Mouse (Mus musculus) 3134 (cell line): ENCODE measurements around the gene Lrrc61.

Source experiments
- DNase-seq: peaks from one replicate; pipeline ENCODE4 v3.0.0-alpha.2; 2011; ENCODE audit warnings: low spot score; ENCODE audit not compliant: insufficient read length; ENCODE audit errors: extremely low read depth

Gene Lrrc61

GRCm38 (mm10) chr6:48546858-48547257, 7.7 kb upstream of the Lrrc61 start:
- no peak for DNase-seq

- DNase-seq = no peak
These were observed 6.3 kb upstream of the Lrrc61 start for GRCm38 (mm10) chr6:48548314-48548713.

DNA sequence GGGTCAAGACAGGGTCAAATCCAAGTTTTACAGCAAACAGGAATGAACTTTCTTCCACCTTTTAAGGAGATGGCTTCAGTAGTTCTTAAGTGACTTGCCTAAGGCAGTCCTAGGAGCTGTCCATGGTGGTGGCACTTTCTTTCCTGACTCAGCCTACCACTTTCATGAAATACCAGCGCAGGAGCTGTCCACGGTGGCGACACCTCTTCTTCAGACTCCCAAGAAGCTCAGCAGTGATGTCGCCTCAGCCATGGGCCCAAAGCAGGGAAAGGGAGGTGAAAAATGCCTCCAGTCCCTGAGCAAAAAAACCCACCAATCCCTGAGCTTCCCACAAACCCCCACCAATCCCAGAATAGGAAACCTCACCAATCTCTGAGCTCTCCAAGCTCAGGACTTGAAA, 1.7 kb upstream of the Lrrc61 start:
- DNase-seq = no peak

DNA sequence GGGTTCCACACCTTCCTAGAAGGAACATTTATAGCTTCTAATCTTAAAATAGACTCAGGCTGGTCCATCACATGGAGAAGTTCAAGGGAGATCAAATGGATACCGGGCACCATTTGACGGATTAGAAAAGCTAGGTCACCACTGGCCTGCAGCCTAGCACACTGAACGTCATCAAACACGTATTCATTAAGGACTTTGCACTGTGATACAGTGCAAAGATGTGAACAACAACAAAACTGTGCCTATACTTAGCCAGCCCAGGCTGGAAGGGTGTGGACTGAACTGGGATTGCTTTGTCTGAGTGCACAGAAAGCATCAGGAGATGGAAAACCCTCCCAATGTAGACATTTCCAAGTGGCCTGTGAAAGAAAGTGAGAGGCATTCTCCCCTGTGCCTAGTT, 777 bp upstream of the Lrrc61 start:
- DNase-seq = no peak

GRCm38 (mm10) chr6:48555104-48555890, 701 bp downstream of the Lrrc61 start:
- no peak for DNase-seq

DNA sequence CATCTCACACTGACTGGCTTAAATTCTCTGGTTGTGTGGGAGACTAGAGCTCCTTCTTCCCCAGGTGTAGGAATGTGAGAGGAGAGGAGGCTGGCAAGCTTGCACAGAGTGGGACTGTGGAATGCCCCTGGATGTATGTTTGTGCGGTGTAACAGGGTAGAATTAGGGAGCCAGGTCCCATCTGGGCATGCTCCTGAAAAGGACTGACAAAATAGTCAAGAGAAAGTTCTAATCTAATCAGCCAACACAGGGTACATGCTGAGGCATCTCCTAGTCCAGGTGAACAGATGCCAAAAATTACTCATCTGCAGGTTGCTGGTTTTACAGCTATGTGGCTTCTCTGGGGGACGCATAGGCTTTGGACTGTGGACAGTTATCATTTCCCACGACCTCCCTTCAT, 1.4 kb downstream of the Lrrc61 start:
- no peak for DNase-seq

DNA sequence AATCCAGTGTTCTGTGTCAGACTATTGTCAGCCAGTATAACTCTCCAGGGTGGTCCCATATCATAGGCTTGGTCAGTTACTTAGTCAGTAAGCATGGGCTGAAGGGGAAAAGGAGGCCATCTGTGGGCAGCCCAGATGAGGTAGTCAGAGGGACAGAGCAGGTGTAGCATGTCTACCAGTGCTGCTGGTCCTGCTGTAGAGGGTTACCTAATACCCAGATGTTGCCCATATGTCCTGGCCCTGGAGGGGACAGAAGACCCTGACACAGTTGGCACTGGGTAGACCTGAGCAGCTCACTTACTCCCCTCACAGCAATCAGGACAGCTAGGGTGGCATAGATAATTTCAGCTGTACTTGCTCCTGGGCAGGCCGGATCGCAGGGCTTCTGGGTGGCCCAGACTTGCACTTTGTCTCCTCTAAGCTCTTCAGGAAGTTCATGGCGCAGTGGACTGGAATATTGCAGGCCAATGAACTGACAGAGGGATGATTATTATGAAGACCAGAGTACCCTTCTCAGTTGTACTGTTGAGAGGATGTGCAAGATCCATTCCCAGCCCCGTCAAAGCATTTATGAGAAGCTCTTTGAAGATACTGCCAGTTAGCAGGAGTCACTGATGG, 11.2 kb downstream of the Lrrc61 start:
- DNase-seq = no peak

- no peak for DNase-seq
These were observed 11.7 kb downstream of the Lrrc61 start for GRCm38 (mm10) chr6:48566312-48566711.

DNA sequence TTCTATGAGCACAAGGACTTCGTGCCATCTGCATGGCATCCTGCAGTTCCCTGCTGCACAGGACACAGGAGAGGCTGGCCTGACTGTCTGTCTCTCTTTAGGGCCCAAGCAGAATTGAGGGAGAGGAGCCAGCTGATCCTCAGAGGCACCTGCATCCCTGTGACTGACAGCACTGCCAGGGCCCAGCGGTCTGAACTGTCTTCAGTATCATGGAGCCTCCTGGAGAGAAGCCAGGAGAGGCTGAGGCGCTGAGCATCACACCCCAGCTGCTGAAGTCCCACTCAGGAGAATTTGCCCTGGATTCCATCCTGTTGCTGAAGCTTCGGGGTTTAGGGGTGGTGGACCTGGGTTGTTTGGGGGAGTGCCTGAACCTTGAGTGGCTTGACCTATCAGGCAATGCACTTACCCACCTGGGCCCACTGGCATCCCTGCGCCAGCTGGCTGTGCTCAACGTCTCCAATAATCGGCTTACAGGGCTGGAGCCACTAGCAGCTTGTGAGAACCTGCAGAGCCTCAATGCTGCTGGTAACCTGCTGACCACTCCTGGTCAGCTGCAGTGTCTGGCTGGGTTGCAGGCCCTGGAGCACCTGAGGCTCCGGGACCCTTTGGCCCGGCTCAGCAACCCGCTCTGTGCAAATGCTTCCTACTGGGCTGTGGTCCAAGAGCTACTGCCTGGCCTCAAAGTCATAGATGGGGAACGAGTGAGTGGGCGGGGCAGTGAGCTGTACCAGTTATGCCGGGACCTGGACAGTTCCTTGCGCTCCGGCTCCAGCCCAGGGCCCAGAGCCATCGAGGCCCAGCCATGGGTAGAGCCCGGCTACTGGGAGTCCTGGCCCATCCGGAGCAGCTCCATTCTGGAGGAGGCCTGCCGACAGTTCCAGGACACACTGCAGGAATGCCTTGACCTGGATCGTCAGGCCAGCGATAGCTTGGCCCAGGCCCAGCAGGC, 13.7 kb downstream of the Lrrc61 start:
- peak; percentile 41 for DNase-seq

DNA sequence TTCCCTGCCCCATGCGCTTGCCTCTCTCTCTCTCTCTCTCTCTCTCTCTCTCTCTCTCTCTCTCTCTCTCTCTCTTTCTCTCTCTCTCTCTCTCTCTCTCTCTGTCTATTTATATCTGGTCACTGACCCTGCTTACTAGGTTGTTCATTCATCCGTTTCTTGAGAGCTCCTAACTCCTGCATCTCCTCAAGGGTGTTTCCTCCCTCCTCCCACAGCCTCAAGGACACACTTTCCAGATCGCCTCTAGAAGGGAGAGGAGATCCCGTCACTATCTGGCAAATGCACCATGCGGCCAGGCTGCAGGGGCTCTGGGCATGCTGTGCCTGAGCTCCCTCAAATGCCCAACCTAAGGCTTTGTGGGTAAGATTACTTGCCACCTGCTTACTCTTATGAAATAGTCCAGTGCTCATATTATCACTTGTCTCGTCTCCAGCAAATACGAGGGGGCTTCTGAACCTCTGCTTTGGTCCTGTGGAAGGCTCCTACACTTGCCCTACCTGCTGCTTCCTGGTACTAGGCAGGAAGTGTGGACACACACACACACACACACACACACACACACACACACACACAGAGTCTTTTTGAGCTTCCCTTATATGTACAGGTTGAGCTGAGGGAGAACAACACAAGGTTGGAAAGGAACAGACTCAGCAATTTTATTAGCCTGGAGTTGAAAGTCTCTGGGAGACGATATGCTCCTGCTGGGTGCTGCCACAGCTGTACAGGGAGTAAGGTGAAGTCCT, 14.6 kb downstream of the Lrrc61 start:
- DNase-seq = no peak

DNA sequence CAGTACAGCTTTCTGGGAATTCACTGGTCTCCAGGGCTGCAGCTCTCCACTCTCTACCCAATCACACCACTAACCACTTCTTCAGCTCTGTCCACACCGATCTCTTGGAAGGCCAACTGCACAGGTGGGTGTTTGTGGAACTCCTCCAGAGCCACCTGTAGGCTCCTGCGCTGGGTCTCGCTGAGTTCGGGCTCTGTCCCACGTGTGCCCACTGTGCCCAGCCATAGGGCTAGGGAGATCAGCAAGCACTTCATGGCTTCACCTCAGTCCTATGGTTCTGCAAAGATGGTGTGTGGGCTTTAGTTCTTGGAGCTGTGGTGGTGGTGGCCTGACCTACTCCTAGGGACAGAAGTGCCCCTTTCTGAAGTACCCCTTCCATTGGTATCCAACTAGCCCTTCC, 17.4 kb downstream of the Lrrc61 start:
- no peak for DNase-seq

- DNase-seq = no peak
These were observed 18.0 kb downstream of the Lrrc61 start, which contains the start of gene Rarres2 for GRCm38 (mm10) chr6:48572572-48573061. TSS of gene Rarres2 (minus strand) at chr6:48572789.

DNA sequence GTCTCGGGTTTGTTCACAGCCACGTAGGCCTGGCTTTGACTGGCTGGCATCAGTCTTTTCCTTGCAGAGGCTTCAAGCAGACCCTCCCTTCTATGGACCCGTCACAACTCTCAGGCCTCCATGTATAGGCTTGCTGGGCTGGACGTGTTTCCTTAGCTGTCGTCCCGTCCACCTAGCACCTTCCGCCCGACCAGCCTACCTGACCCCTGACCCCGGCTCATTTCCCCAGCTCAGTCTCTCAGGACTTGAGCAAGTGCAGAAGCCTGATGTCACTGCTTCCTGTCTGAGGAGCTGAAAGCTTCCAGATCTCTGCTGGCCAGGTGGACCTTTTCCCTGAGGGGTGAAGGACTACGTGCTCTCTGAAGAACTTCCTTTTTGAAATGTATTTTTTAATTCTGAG, 18.7 kb downstream of the Lrrc61 start:
- DNase-seq = no peak

DNA sequence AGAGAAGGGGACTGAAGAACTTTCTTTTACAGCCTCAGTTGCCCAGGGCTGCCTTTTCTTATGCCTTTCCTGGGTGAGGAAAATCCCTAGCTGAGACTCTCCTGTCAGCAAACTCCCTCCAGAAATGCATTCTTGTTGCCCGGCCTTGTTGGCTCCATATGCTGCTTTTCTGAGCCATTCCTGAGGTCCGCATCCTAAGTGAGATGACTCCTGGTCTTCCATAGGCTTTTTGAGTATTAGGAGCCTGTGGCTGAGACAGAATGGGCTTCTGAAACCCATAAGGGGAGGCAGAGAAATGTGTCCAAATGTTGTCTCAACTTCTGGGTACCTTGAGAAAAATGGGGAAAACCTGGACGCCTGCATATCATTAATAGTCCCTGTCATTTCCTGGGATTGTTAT, 19.4 kb downstream of the Lrrc61 start:
- DNase-seq = no peak

DNA sequence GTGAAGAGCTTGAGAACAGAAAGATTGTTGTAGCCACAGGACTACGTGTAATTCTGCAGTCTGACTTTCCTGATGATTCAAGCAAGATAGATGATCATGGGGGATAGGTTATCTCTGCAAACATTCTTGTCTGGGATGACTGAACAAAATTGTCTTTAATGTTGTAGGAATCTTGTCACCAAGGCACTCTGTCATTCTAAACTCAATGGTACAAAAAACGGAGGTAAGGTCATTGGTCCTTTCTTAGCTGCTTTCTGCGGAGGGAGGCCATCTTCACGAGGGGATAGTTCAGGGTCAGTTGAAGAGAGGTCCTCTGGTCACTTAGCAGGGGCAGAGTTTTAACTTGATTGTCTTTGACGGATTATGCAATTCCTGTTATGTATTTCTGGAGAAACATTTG, 24.1 kb downstream of the Lrrc61 start:
- no peak for DNase-seq

GRCm38 (mm10) chr6:48579215-48579648, 24.6 kb downstream of the Lrrc61 start:
- DNase-seq = peak; percentile 77

DNA sequence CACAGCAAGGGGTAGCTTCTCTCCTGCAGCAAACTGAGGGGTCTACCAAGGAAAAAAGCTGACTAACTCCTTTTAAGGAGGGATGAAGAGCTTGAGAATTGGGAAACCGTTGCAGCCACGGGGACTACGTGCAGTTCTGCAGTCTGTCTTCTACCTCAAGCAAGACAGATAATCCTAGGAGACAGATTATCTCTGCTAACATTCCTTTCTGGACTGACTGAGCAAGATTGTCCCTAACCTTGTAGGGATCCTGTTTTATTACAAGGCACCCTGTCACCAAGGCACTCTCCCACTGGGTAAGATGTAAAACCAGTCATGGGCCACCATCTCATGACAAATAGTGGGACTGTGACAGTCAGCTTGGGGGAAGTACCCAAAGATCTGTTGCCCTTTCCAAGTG, 26.7 kb downstream of the Lrrc61 start:
- no peak for DNase-seq

DNA sequence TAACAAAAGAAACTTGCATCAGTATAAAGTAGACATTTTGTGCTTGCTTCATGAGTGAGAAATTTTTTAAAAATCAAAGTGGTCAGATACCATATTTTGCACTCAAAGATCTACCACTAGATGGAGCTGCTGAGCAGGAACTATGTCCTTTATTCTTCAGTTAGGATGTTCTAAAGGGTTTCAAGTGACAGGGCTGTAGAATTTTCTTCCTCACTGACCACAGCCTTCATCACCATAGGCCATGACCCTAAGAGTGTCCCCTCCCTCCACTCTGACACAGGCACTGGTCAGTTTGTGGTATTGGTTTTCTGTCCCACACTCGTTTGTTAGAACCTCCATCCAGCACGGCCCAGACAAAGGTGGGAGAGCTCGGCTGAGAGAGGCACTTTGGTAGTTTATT, 27.4 kb downstream of the Lrrc61 start:
- no peak for DNase-seq

DNA sequence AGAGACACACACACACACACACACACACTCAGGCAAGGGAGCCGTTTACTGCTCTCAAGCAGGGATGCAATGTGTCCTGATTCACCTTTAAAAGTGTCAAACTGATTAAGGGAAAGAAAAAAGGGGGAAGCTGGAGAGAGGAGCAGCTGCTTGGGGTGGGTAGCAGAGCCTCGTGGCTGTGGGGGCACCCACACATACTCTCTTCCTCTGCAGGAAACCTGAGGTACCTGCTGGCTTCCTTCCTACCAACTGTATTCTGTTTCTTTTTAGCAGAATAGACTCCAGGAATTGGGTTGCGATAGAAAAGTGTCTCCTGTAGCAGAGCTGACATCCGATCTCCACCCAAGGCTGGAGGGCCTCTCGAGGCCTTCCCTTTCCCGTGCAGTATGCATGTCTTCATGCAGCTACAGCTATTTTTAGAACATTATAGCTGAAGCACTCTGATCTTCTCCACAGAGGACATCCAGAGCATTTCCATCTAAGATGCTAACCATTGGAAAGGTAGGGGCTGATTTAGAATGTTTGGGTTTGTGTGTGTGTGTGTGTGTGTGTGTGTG, 34.7 kb downstream of the Lrrc61 start, which contains the start of gene Gm45021:
Gm45021 (plus strand) TSS at position 417 of the 557 bp plus-strand sequence.
- DNase-seq = no peak
